Mouse (Mus musculus): ENCODE data around the gene Olfr1431. TPM values are rescaled to one million over a fixed set of nuclear protein-coding genes. Genes with fewer than 3 reads are reported as not detected.

Gene Olfr1431
- not detected for total RNA-seq (2023)

DNA sequence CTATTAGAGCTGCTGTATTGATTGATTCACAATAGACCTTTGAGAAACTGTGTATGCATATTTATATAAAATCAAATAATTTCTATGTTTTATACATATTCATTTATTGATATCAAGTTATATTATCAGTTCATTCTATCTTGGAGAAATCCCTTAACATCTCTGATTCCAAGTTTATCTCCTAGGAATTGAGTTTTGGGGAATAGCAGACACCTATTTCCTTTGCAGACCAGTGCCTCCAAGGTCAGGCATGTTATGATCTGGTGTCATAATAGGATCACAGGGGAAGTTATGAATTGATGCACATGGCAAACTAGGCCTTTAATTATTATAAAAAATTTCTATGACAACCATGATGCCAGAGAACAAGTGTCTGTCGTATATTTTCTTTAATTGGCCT, at the start of gene Olfr1431:
Gene Olfr1431 (plus strand): TSS at position 301 of the 400 bp plus-strand sequence.

DNA sequence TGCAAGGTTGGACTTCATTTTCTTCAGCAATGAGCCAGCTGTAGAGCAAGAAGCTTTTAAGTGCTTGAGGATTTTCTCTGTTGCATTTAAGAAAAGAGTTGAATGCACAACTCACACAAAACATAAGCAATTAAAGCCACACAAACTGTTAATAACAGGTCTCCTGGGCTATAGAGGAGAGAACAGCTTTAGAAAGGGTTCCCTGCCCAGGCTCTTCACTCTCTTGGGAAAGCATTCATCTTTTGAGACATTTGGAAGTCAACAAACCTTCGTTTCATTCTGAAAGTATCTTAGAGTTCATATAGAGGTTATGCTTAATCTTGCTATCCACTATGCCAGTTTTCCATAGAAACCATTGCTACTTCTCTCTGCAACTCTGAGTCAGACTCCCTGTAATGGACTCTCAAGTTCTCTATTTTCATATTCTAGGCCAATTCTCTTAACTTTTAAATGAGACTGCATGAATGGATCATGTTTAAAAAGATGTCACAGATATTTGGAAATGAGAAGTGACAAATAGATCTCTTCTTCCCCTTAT, 30.3 kb upstream of the Olfr1431 start, which contains the start of gene Olfr1555-ps1:
Gene Olfr1555-ps1 (minus strand): TSS at position 51 of the 538 bp plus-strand sequence.

DNA sequence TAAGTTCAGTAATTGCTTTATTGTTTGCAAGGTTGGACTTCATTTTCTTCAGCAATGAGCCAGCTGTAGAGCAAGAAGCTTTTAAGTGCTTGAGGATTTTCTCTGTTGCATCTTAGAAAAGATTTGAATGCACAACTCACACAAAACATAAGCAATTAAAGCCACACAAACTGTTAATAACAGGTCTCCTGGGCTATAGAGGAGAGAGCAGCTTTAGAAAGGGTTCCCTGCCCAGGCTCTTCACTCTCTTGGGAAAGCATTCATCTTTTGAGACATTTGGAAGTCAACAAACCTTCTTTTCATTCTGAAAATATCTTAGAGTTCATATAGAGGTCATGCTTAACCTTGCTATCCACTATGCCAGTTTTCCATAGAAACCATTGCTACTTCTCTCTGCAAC, 32.1 kb downstream of the Olfr1431 start, which contains the start of gene Olfr1432:
Gene Olfr1432 (minus strand): TSS at position 101 of the 400 bp plus-strand sequence.

DNA sequence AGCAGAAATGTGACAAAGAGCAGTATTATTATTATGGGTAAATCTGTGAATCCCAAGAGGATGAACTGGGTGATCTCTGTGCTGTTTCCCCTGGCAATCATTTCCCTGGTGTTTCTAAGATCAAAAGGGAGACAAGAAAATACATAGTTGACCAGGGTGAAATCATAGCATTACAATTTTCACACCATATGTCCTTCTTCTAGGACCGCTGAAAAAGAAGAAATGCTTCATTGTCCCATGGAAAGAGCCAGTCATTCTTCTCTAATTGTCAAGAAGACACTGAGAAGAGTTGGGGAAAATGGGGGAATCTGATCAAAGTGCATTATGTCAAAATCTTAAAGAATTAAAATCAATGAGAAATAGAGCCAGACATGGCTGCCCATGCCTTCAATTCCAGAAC, 41.1 kb downstream of the Olfr1431 start, which contains the start of gene Olfr262:
Gene Olfr262 (minus strand): TSS at position 101 of the 400 bp plus-strand sequence.

DNA sequence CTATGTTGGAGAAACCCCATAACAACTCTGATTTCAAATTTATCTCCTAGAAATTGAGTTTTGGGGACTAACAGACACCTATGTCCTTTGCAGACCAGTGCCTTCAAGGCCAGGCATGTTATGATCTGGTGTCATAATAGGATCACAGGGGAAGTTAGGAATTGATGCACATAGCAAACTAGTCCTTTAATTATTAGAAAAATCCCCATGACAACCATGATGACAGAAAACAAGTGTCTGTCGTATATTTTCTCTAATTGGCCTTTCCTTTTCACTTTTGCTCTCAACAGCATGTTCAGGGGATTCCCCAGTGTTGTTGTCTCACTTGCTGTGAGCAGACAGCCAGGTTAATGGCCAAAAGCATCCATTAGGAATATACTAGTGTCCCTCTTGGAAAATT, 60.3 kb downstream of the Olfr1431 start, which contains the start of gene Olfr235:
Gene Olfr235 (plus strand): TSS at position 301 of the 400 bp plus-strand sequence.

Other genes with a start within 250 kb of the Olfr1431 start
- 10 to 100 TPM; 44.4 to 45.5 TPM for gene Osbp, start 234.7 kb upstream of the Olfr1431 start, total RNA-seq (2023)
- gene Olfr1423, start 159.3 kb upstream of the Olfr1431 start, total RNA-seq (2023), result not detected
- not detected for gene Olfr1424, start 138.0 kb upstream of the Olfr1431 start, total RNA-seq (2023)
- gene Olfr1425, start 122.9 kb upstream of the Olfr1431 start, total RNA-seq (2023), result not detected
- not detected for gene Olfr1426, start 108.6 kb upstream of the Olfr1431 start, total RNA-seq (2023)
- gene Olfr1427, start 97.3 kb upstream of the Olfr1431 start, total RNA-seq (2023), result not detected
- not detected for gene Olfr1428, start 84.7 kb upstream of the Olfr1431 start, total RNA-seq (2023)
- gene Olfr76, start 77.4 kb upstream of the Olfr1431 start, total RNA-seq (2023), result not detected
- gene Olfr1555-ps1, start 30.5 kb upstream of the Olfr1431 start, total RNA-seq (2023), result not detected
- gene Olfr1432, start 32.0 kb downstream of the Olfr1431 start, total RNA-seq (2023), result not detected
- not detected for gene Olfr262, start 41.0 kb downstream of the Olfr1431 start, total RNA-seq (2023)
- gene Olfr235, start 60.4 kb downstream of the Olfr1431 start, total RNA-seq (2023), result not detected
- gene Olfr1434, start 79.2 kb downstream of the Olfr1431 start, total RNA-seq (2023), result not detected
- not detected for gene Olfr1436, start 98.5 kb downstream of the Olfr1431 start, total RNA-seq (2023)
- gene Olfr1437, start 124.5 kb downstream of the Olfr1431 start, total RNA-seq (2023), result not detected
- gene Olfr1438-ps1, start 135.3 kb downstream of the Olfr1431 start, total RNA-seq (2023), result not detected
- gene Olfr1440, start 186.6 kb downstream of the Olfr1431 start, total RNA-seq (2023), result not detected
- gene Olfr1441, start 216.8 kb downstream of the Olfr1431 start, total RNA-seq (2023), result not detected
- gene Pfpl, start 227.3 kb downstream of the Olfr1431 start, total RNA-seq (2023), result not detected